21 mouse cellular contexts compared by ENCODE assay signal in genomic region chr5:149162890-149163289, GRCm38 (mm10). TPM values are rescaled to one million over a fixed set of nuclear protein-coding genes. Genes with fewer than 3 reads are reported as not detected.
DNase-seq lines count a peak whose midpoint lies in the region; TF ChIP-seq lines count a peak whose summit lies in the region.
"Had no signal": no experiment of that assay in that cellular context is flagged by ENCODE, and none has a peak within 500 bp of the region (broad histone marks: within the 10 kb centered on the region; RNA-seq: fewer than 3 reads in every experiment).

No protein-coding gene starts in this region.

- peaks cover 32% of the 10 kb centered on the region for H3K4me1 ChIP-seq in bone marrow macrophage, adult 2 months (ENCODE audit: control insufficient read depth, insufficient read depth, low read length)
- H3K4me1 ChIP-seq: hindbrain, embryonic 15.5 days; midbrain, embryonic 12.5 days had no signal

- no peak overlapping the region for H3K4me3 ChIP-seq in gastrocnemius, adult 2 months
- no peak overlapping the region for H3K4me3 ChIP-seq in bone marrow macrophage, adult 2 months (ENCODE audit: insufficient read depth, low read length)
- H3K4me3 ChIP-seq: forebrain, embryonic 10.5 days; hindbrain, embryonic 15.5 days; limb, embryonic 10.5 days; lung, embryonic 15.5 days; midbrain, embryonic 12.5 days had no signal

- TF ChIP-seq POLR2A in bone marrow macrophage, adult 2 months (IDR thresholded peaks at IDR 0.05; ENCODE audit: borderline replicate concordance, low read depth, low read length) = no peak

- DNase-seq in gastrocnemius, adult 2 months = no peak
- DNase-seq in gastrocnemius, postnatal 14 days = no peak
- peak; percentile 41 for DNase-seq in 3134 (ENCODE audit: extremely low read depth, insufficient read length, low spot score)
- peak; percentile 23 for DNase-seq in lung, postnatal 14 days
- DNase-seq in layer of hippocampus, adult 9-11 months = no peak
- no peak for DNase-seq in left cerebral cortex, postnatal 36 days (ENCODE audit: low spot score in 2 of 2)
- no peak for DNase-seq in spleen, postnatal 4 days (ENCODE audit: low spot score in 2 of 2)
- DNase-seq: adrenal gland, adult 8-10 months; B cell, adult 2 months; cerebellum, postnatal 10 days; embryo, embryonic 11 days; heart, postnatal 14 days; layer of hippocampus, postnatal 36 days; retina, postnatal 1 day; thymus, adult 2 months had no signal

- intact Hi-C loops in gastrocnemius, adult 2 months (cut with DNase I) = no loop called here
- intact Hi-C loops in gastrocnemius, postnatal 14 days (cut with DNase I; ENCODE audit: low total_unique reads) = no loop called here
- intact Hi-C loops in left cerebral cortex, postnatal 36 days (cut with DNase I) = no loop called here

- H3K27ac ChIP-seq in gastrocnemius, adult 2 months = peak overlapping the region; percentile 38; the same call in 1 of the 2 replicates
- 0 out of 2 replicates have a peak overlapping the region, but pooled peaks have one; percentile 3 for H3K27ac ChIP-seq in bone marrow macrophage, adult 2 months (ENCODE audit: insufficient read depth, low read depth, low read length)
- H3K27ac ChIP-seq: forebrain, embryonic 10.5 days; hindbrain, embryonic 15.5 days; lung, embryonic 15.5 days; midbrain, embryonic 12.5 days had no signal

- TF ChIP-seq CTCF in gastrocnemius, adult 2 months (IDR thresholded peaks at IDR 0.05) = no peak
- TF ChIP-seq CTCF in bone marrow macrophage, adult 2 months (IDR thresholded peaks at IDR 0.05; ENCODE audit: low read depth, low read length) = no peak

RNA-seq across cellular contexts. Expression of gene Uspl1, which starts 21.3 kb away (rescaled TPM):
- 10 to 100 TPM; 29.8 to 32.6 TPM for total RNA-seq in gastrocnemius, adult 2 months (2021)
- 10 to 100 TPM; 18.9 to 20.4 TPM for total RNA-seq in gastrocnemius, postnatal 14 days (2021)
- 14.8 and 15.4 TPM in 2 replicates for polyA plus RNA-seq in bone marrow macrophage, adult 2 months (2012; ENCODE audit: insufficient read depth, insufficient read length, missing spikeins)
- 10 to 100 TPM; 38.5 to 43.6 TPM for total RNA-seq in left cerebral cortex, postnatal 36 days (2021)

RNA-seq across cellular contexts. Expression of gene Hmgb1, which starts 21.4 kb away (rescaled TPM):
- 100 to 1,000 TPM in 1 of 2 experiments, 10 to 100 TPM in 1; 99.8 to 112 TPM for total RNA-seq in gastrocnemius, adult 2 months (2021)
- 100 to 1,000 TPM; 125 to 131 TPM for total RNA-seq in gastrocnemius, postnatal 14 days (2021)
- polyA plus RNA-seq in bone marrow macrophage, adult 2 months (2012; ENCODE audit: insufficient read depth, insufficient read length, missing spikeins) = 89.1 and 109 TPM in 2 replicates
- 100 to 1,000 TPM; 122 to 123 TPM for total RNA-seq in left cerebral cortex, postnatal 36 days (2021)

Comparison
In these comparisons a context has a peak if more than half of its experiments do, and no peak if none do; other contexts are left out.
1. DNase-seq: peak in 3134 (single experiment) and lung, postnatal 14 days (single experiment); none in gastrocnemius, adult 2 months (single experiment), gastrocnemius, postnatal 14 days (single experiment), layer of hippocampus, adult 9-11 months (single experiment), left cerebral cortex, postnatal 36 days (0 of 2) and spleen, postnatal 4 days (0 of 2).